Mouse (Mus musculus) telencephalon, adult 2 months (tissue): ENCODE data around the gene Cdh18.
"Not testable (repeated sequence)": the region's sequence is repeated elsewhere in the genome, so short reads cannot be mapped to it uniquely, and the experiment has no call there.

ENCODE experiments used
- DNase-seq: peaks from one replicate; pipeline ENCODE4 v3.0.0-alpha.2; 2011; ENCODE audit warnings: low read depth, low spot score

Cdh18 gene

DNA sequence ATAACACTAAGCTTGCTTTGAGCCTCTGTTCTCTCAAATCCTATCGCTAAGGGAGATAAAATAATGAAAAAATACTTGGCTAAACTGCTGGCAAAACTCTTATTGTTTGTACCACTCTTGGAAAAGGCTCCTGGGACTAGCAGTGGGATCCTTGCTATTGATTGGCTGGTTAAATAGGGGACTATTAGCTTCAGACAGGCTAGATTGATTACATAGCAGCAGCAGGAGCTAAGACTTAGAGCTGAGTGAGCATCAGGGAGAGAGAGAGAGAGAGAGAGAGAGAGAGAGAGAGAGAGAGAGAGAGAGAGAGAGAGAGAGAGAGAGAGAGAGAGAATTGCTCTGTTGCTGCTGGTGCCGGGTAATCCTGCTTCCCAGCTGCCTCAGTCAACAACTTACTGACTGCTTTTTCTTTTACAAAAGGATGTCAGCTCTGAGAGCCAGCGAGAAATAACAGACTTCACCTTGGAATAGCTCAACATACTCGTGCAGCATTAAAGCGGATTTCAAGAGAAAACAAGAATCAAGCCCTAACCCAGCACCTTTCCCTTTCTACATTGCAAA, at the start of gene Cdh18:
TSS of gene Cdh18 (plus strand) at position 312 of the 561 bp plus-strand sequence.
- no peak for DNase-seq

DNA sequence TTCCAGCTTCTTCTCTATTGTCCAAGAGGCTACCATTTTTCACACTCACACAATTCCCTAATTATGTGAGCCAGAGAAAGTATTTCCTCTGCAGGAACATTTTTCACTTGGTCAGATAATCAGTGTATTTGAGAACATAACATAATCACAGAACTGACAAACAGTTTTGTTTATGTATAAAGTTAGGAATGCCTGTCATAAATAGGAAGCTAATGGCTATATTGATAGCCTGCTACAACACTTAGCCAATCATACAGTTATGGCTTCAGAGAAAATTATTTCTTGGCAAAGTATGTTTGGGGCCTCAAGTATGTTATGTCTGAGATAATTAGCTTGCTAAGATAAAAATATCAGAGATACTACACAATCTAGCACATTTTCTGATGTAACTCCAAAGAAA, 37.6 kb upstream of the Cdh18 start:
- DNase-seq, result no peak

DNA sequence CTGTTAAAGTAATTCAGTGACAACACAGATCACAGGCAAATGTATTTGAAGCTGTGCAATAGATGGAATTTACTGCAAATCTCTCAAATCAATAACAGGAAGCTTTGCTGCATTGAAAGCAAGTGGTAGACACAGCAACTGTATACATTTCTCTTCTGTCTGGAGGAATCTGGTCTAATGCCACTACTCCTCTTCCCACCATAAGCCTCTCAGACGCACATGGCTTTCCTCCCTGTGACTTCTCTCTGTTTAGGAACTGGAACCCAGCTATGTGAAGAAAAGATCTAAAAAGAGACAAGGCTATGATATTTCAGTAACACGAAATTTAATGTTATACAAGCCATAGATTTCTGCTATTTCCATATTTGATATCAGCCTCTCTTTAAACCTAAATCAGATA, 13.0 kb upstream of the Cdh18 start:
- DNase-seq, result peak; percentile 35

DNA sequence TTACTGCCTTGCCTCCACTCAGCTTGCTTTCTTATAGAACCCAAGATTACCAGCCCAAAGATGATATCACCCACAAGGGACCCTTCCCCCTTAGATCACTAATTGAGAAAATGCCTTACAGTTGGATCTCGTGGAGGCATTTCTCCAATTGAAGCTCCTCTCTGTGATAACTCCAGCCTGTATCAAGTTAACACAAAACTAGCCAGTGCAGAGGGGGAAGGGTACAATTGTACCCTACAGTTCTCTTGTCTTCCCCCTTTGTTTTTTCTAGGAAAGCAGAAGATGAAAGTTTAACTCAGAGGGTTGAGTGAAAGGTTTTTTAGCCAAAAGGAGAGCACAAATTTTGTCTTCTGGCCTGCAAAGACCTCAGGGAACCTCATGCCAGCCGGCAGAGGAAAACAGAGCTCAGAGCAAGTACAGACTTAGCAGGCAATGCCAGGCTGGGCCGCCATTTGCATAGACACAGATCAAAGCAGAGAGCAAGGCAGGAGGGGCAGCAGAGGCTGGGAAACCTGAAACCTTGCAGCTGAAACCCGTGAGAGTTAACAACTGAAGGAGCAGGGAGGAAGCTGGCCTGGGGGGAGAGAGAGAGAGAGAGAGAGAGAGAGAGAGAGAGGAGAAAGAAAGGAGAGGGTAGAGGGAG, 29.3 kb downstream of the Cdh18 start:
- no peak for DNase-seq

DNA sequence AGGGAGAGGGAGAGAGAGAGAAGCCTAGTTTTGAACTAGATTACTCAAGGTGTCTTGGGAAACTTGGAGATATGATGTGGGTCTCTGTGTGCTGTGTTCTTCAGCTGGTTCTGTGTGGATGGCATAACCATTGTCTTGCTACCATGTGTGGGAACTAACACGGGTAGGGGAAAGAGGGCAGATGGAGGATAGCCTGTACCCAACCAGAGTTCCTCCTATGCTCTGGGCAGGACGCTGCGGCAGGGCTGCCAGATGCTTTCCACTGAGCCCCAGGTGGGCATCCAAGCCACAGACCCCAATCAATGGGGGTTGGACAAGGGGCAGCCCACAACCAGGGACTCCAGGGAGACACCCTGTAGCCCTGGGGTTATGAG, 29.8 kb downstream of the Cdh18 start:
- no peak for DNase-seq

DNA sequence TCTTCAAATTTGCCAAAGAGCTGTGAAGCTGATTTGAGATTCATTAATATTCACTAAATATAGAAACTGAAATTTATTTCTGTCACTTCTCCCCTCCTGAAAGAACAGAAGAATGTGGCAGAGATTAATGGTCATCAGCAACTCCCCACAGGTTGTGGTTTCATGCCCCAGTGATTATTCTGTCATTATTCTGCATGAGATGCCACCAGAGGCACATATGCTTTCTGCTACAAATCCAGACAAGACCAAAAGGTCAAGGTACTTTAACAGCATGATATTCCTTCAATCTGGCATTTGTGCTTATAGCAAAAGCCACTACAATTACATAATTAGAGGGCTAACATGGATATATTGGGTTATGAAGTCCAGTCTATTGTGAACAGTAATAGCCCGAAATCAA, 35.8 kb downstream of the Cdh18 start:
- DNase-seq, result no peak

DNA sequence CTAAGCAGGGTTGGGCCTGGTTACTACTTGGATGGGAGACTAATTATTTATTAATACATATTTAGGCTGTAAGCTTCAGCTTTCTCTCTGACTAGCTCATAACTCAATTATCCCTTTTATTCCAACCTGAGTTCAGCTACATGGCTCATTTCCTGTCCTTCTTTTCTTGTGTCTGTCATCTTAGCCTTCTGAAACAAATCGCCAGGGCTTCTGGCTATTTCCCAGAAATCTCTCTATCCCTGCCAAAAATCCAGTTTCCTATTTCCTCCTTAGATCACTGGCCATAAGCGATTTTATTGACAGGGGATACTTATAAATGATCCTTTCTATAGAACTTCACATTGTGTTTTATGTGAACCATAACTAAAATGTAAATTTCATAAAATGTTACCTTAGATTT, 167.6 kb downstream of the Cdh18 start:
- DNase-seq, result no peak

DNA sequence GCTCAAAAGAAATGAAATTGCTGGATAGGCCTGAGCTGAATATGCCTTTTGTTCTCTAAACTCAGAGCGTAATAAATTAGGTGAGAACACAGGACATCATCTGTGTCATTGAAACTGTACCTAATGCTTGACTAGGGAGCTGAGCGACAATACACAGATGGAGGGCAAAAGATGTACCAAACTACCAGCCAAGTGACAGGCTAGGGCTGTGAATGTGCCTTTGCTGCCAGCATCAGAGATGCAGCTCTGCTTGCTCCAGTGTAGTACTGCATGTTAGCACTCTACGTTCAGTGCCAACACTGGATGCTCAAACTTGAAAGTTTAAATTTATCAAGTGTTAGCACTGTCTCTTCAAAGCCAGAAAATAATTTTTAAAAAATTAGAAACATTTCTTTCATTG, 168.9 kb downstream of the Cdh18 start:
- no peak for DNase-seq

DNA sequence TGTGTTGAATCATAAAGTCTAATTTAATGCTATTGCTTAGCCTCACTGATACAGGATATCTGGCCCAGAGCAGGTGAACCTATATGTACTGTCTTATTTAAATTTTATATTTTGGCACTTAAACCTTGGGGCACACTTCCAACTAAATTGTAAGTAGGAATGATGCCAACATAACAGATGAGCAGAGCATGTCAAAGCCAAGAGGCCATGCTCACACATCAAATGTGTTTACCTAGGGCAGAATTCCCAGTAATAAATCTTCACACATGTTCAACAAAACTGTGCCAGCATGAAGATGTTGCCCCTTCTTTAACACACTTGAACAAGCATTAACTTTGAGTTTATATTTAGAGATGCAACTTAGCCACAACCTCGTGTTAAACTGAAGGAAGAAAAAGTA, 177.8 kb downstream of the Cdh18 start:
- DNase-seq, result no peak

DNA sequence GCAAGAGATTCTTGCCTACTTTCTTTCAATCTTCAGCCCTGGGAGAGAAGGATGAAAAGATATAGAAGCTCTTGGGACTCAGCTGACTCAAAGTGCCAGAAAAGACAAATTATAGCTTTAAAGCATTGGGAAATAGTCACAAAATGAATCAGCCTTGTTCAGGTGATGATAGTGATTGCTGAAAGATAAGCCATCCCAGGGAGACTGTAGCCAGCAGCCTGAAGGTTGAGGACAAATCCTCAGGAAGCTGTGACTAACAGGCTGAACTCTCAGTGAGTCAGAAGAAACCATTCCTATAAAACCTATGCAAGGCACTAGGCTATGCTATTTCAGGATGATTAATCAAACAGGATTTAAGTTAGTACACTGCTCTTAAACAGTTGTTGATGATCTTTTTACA, 184.2 kb downstream of the Cdh18 start:
- no peak for DNase-seq

DNA sequence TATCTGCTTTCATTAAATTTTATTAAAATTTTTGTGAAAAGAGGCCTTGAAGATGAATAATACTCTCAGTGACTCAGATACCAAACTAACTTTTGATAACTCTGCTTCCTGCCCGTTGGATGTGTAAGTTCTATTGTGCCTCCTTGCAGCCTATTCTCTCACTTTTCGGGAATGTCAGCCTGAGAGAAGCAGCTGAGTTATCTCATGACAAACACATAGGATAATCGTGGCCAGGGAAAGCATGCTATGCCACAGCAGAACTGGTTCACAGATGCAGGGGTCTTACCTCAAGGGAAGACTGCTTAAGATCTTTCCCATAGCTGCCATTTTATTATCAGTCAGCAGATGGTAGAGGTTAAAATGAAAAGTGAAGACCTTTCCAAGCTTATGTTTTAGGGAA, 187.3 kb downstream of the Cdh18 start:
- DNase-seq, result no peak

DNA sequence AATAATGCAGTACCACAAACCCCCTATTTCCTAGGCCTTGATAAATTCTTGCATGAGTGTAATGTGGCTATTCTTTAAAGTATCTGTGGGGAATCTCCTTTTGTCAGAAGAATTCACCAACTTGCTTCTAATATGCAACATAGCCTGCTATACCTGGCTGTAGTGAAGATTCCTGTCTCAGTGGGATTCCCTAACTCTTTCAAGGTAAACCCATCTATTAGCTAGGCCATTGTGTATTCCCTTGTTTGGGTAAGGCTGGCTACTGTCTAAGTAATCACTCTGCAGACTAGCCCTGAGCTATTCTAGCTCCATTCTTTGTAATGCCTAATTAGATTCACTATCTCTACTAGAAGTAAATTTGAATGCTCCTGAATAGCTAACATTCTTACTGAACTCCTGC, 212.4 kb downstream of the Cdh18 start:
- not testable (repeated sequence) for DNase-seq

DNA sequence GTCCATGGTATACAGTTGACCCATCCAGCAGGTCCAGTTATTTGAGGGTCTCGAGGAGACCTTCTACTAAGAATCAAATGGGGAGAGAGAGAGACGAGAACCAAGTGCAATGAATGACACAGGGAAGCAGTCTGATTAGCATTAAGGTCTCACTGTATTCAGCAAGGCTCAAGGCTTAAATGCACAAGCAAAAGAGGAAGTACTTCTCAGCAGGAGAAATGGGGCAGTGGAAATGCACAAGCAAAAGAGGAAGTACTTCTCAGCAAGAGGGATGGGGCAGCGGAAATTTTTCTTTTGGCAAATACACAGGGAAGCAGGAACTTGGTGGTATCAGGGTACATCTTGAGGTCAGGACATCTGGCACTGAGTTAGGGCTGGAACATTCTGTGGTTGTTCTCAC, 217.8 kb downstream of the Cdh18 start:
- DNase-seq, result not testable (repeated sequence)

DNA sequence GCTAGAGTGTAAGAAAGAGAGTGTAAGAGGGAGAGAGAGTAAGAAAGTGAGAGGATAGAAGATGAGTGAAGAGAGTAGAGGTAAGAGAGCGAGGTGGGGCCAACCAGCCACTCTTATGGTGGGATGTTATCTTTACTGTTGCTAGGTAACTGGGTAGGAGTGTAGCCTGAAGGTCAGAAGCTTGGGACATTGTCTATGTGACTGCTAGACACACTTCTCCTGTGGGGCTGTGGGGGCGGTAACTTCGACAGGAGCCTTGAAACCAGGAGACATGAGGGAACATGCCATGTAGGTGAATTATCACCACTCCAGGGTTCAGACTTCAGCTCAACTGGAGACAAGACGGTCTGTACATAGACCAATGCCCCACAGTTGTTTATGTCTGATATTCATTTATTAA, 227.5 kb downstream of the Cdh18 start:
- no peak for DNase-seq

DNA sequence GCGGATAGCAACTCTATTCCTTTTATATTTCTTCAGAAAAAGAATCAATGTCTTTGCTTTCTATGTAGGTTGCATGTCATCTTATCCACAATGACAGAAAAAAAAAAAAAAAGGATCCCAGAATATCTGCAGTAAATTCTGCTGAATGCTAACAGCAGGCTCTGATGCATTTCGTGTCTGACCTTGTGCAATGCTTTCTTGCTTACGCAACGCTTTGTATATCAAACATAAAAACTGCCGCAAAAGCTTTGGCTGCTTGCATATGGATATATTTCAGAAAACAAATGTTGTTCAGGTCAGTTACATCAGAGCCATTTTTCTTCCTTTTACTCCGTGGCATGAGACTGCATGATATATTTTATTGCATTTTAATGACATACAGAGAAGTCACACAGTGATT, 240.9 kb downstream of the Cdh18 start:
- peak; percentile 4 for DNase-seq

DNA sequence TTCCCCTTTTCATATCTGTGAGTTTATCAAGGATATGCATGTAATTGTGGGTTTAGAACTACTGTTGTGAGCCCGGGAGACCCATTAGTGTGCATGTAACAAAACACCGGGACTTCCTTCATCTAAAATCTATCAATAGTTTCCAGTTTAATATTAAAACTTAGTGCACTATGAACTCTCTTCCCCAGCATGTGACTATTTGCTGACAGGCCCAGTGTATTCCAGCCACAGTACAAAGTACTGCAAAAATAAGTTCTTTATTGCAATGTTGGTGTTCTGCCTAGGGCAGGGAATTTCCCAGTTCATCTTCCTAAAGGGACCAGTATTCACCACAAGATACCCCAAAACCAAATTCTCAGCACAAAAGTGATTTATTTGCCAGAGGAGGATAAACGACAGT, 243.0 kb downstream of the Cdh18 start:
- no peak for DNase-seq

DNA sequence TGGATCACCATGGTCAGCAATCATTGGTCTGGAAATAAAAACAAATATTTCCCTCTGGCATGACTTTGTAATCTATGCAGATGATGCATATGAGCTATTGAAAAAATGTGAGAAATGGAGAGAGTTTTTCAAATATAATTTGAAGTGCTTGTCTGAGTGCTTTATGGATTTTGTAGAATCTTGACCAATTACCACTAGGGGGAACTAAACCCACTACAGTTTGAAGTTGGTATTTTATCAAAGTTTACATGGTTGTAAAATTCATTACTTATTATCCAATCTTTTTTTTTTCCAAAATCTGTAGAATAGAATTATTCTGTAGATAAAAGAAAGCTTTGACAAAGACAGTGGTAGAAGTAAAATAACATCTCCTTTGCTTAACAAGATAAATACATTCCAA, 284.3 kb downstream of the Cdh18 start:
- DNase-seq, result peak; percentile 6

DNA sequence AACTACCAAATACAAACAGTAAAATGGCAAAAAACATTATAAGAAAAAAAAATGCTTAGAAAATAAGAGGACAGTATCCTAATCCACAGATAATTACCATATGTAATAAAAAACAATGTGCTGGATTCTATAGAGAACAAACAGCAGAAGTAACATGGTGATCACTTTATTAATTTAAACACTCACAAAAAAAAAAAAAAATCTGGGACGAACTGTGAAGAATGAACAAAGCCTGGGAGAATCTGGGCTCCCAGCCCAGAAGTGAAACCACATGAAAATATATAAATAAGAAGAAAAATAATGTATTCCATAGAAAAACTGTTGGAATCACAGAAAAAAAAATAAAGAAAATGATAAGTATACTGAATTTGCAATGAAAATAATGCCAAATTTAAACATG, 288.4 kb downstream of the Cdh18 start:
- DNase-seq, result peak; percentile 2

DNA sequence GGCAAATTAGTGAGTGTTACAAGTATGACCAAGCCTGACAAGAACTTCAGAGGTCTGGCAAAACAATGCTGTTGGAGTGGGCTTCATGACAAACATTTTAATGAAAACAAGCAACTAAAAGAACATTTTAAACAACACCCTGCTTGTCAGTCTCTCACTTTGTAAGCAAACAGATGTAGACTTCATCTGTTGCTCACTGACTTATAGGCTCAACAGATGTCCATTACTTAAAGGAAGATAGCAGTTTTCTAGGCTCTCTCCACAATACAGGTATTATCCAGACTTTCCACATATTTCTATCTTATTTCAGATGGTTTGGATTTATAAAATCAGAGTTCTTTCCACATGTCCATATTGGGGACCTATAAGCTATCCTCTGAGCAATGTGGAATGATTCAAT, 308.9 kb downstream of the Cdh18 start:
- no peak for DNase-seq

DNA sequence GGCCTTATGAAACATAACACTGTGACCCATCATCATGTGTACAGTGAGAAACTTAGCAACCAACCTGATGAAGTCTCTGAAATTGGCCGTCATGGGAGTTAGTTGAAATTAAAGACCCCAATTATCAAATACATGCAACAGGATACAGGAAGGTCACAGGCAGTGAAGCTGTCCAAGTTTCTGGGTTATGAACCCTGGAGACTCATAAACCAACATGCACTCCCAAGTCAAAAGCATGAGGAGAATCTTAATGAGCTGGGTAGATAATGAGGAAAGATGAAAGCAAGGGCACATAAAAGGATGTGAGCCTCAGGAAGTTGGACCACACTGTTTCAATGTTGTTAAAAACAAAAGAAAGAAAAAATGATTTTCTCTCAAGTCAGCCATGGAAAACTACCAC, 321.9 kb downstream of the Cdh18 start:
- DNase-seq, result no peak

DNA sequence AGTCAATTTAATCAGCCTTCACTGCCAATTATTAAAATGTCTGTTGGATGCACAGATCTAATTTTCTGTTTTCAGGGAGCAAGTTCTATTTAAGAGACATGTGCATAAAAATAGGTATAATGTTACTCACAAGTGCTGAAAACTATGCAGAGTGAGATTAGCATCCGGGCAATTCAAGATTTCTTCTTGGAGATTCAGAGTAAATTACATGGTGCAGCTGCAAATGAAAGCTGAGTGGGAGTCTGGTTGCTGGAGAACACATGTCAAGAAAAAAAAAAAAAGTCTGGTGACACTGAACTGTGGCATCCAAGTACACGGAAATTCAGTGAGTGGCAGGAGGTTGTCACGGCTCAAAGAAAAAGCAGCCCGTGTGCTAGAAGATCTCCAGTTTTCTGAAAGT, 348.9 kb downstream of the Cdh18 start:
- peak; percentile 69 for DNase-seq

DNA sequence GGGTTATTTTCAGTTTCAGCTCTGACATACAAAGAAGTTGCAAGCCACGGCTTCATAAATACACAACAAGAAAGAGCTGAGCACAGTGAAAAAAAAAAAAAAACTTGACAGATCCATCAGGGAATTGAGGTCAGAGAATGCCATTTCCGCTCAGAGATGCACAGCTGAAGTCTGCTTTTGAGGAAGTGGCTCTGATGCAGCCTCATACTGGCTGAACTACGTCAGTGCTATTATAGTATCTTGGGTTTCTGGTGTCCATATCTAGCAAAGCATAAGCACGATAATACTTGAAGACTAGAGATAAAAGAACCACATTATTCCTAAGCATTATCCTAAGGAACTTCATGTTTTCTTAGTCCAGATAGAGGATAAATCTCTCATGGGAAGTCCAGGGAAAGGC, 349.4 kb downstream of the Cdh18 start:
- DNase-seq, result no peak

DNA sequence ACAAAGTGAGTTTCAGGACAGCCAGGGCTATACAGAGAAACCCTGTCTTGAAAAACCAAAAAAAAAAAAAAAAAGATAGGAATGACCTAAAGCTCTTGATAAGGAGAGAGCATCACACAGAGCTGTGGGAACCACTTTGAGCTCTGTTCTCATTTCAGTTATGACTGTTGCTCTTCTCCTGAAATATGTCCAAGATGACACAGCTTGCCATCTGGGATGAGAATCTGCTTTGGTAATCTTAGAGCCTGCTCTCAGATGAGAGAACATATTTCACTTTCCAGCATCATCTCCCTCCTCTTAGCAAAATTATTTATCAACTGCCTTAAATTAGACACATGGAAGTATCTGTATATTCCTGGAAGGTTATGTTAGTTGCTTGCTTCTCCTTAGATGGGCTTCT, 365.6 kb downstream of the Cdh18 start:
- peak; percentile 87 for DNase-seq

DNA sequence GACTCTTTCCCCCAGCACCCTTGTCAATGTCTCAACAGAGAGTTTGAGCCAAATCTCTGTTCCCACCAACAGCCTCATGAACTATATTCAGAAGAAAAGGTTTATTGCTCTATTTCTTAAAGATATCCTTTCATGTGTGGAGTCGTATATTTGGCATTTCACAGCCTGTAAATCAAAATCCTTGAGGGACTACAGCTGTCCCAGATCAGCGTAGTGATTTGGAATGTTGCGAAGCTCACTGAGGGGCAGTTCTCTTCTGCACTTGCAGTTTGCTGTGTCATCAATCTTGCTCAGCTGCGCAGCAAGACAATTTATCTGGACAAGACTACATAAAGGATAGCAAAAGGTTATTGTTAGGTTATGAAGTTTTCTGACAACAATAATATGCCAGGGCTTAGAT, 385.5 kb downstream of the Cdh18 start:
- DNase-seq, result no peak
